Mouse (Mus musculus): ENCODE measurements at regions not wholly inside any gene's neighbourhood (a gene's known extent, or its start where the extent isn't known, plus 50 kb on each side); places are given as distances from the start of the nearest gene placed in this dataset.

DNA sequence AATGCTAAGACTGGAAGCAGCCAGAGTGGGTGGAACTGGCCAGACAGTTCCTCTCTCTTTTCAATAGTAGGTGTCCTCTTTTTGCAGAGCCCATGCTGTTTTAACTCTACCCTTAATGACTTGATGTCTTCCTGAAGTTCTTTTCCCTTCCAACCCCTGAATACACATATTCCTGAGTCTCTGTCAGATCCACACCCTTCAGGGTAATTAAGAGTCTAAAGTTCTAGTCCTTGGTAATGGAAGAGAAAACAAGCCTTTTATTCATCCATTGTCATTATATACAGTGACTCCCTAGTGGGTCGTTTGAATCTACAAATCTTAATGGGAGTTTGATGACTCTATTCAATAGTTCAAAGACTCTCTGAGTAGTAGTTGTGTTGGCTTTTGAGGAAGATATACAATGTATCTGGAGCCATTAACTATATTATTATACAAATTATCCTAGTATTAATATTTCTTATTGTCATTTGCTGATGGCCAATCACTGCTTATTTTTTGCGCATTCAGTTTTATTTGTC, 345.9 kb upstream of the 4930412O13Rik start:
- no peak overlapping the region for H3ac ChIP-seq (ENCODE audit: control insufficient read depth, insufficient read length, low read depth)
- no peak for TF ChIP-seq MYOG (IDR thresholded peaks at IDR 0.05; ENCODE audit: control insufficient read depth, extremely low read depth, insufficient read length)
- TF ChIP-seq USF1 (IDR thresholded peaks at IDR 0.05; ENCODE audit: low read depth) = no peak
- no peak for TF ChIP-seq MAX (IDR thresholded peaks at IDR 0.05)
- no peak for TF ChIP-seq MYOD1 (IDR thresholded peaks at IDR 0.05; ENCODE audit: control insufficient read depth, insufficient read length, low read depth)
- no peak for TF ChIP-seq FOSL1 (IDR thresholded peaks at IDR 0.05; ENCODE audit: insufficient read depth, low read length, poor library complexity, severe bottlenecking)
- no peak for TF ChIP-seq CEBPB (IDR thresholded peaks at IDR 0.05; ENCODE audit: low read depth)
- TF ChIP-seq CTCF (IDR thresholded peaks at IDR 0.05; ENCODE audit: control insufficient read depth, insufficient read depth, insufficient read length) = no peak
- H3K4me3 ChIP-seq (ENCODE audit: insufficient read depth, poor library complexity, severe bottlenecking) = no peak overlapping the region
- no peaks in the 10 kb centered on the region for H3K36me3 ChIP-seq (ENCODE audit: control insufficient read depth, insufficient read depth)
- no peaks in the 10 kb centered on the region for H3K79me2 ChIP-seq (ENCODE audit: control insufficient read depth, insufficient read depth)
- H3K79me3 ChIP-seq (ENCODE audit: low read depth) = no peaks in the 10 kb centered on the region
- H3K27me3 ChIP-seq (ENCODE audit: control insufficient read depth, insufficient read depth, insufficient read length) = no peaks in the 10 kb centered on the region

DNA sequence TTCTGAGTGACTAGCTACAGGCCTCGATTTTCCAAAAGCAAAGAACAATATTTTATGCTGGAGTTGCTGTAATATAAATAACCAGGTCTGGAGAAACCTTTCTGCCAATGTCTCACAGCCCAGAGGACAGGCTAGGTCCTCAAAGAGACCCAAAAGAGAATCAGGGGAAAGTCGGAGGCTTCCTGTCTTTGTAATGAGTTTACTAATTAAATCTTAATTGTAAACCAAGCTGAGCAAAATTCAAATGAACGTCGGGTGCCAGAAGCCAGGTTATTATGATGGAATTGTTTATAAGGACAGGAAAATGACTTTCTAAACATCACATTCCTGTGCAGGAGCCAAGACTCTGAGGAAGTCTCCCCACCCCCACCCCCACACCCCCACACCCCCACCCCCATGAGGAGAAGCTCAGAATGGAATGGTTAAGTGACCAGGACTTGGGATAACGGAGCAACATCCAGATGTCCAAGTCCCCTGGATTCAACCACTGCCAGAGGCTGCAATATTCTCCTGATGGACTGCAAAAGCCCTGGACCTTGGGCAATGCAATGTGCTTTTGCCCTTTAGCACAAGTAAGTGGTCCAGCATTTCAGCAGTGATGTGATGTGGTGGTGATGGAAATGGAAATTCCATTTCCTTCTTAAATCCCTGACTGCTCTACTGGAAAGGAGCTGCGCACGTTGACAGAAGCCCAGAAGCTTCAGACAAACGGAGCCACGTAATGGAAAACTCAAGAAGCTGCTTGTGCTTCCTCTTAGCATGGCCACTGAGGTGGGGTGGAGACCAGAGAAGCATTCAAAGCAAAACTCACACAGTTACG, 333.1 kb upstream of the 4930412O13Rik start:
- TF ChIP-seq MYOD1 (IDR thresholded peaks at IDR 0.05; ENCODE audit: control insufficient read depth, insufficient read length, low read depth) (no peak), USF1 (IDR thresholded peaks at IDR 0.05; ENCODE audit: low read depth) (no peak), MYOG (IDR thresholded peaks at IDR 0.05; ENCODE audit: control insufficient read depth, extremely low read depth, insufficient read length) (no peak), CEBPB (IDR thresholded peaks at IDR 0.05; ENCODE audit: low read depth) (no peak), MAX (IDR thresholded peaks at IDR 0.05) (no peak), FOSL1 (IDR thresholded peaks at IDR 0.05; ENCODE audit: insufficient read depth, low read length, poor library complexity, severe bottlenecking) (no peak), CTCF (IDR thresholded peaks at IDR 0.05; ENCODE audit: control insufficient read depth, insufficient read depth, insufficient read length) (no peak)
- H3K4me3 ChIP-seq (ENCODE audit: insufficient read depth, poor library complexity, severe bottlenecking) = no peak overlapping the region
- H3K79me3 ChIP-seq (ENCODE audit: low read depth) = no peaks in the 10 kb centered on the region
- no peaks in the 10 kb centered on the region for H3K79me2 ChIP-seq (ENCODE audit: control insufficient read depth, insufficient read depth)
- H3ac ChIP-seq (ENCODE audit: control insufficient read depth, insufficient read length, low read depth) = no peak overlapping the region
- no peaks in the 10 kb centered on the region for H3K36me3 ChIP-seq (ENCODE audit: control insufficient read depth, insufficient read depth)
- no peaks in the 10 kb centered on the region for H3K27me3 ChIP-seq (ENCODE audit: control insufficient read depth, insufficient read depth, insufficient read length)

- Histone ChIP-seq H3K27me3 (ENCODE audit: control insufficient read depth, insufficient read depth, insufficient read length) (no peaks in the 10 kb centered on the region), H3K79me2 (ENCODE audit: control insufficient read depth, insufficient read depth) (no peaks in the 10 kb centered on the region), H3K79me3 (ENCODE audit: low read depth) (no peaks in the 10 kb centered on the region), H3K36me3 (ENCODE audit: control insufficient read depth, insufficient read depth) (no peaks in the 10 kb centered on the region), H3K4me3 (ENCODE audit: insufficient read depth, poor library complexity, severe bottlenecking) (no peak overlapping the region), H3ac (ENCODE audit: control insufficient read depth, insufficient read length, low read depth) (no peak overlapping the region)
- TF ChIP-seq CTCF (IDR thresholded peaks at IDR 0.05; ENCODE audit: control insufficient read depth, insufficient read depth, insufficient read length) (no peak), CEBPB (IDR thresholded peaks at IDR 0.05; ENCODE audit: low read depth) (no peak), MYOG (IDR thresholded peaks at IDR 0.05; ENCODE audit: control insufficient read depth, extremely low read depth, insufficient read length) (no peak), MYOD1 (IDR thresholded peaks at IDR 0.05; ENCODE audit: control insufficient read depth, insufficient read length, low read depth) (no peak), FOSL1 (IDR thresholded peaks at IDR 0.05; ENCODE audit: insufficient read depth, low read length, poor library complexity, severe bottlenecking) (no peak)
These were observed 327.7 kb upstream of the 4930412O13Rik start for GRCm38 (mm10) chr2:9553313-9553712.

GRCm38 (mm10) chr2:9564487-9565043, 316.5 kb upstream of the 4930412O13Rik start:
- Histone ChIP-seq H3K27me3 (ENCODE audit: control insufficient read depth, insufficient read depth, insufficient read length) (no peaks in the 10 kb centered on the region), H3K79me3 (ENCODE audit: low read depth) (no peaks in the 10 kb centered on the region), H3K36me3 (ENCODE audit: control insufficient read depth, insufficient read depth) (no peaks in the 10 kb centered on the region), H3ac (ENCODE audit: control insufficient read depth, insufficient read length, low read depth) (no peak overlapping the region), H3K79me2 (ENCODE audit: control insufficient read depth, insufficient read depth) (no peaks in the 10 kb centered on the region), H3K4me3 (ENCODE audit: insufficient read depth, poor library complexity, severe bottlenecking) (no peak overlapping the region)
- TF ChIP-seq FOSL1 (IDR thresholded peaks at IDR 0.05; ENCODE audit: insufficient read depth, low read length, poor library complexity, severe bottlenecking) = no peak

DNA sequence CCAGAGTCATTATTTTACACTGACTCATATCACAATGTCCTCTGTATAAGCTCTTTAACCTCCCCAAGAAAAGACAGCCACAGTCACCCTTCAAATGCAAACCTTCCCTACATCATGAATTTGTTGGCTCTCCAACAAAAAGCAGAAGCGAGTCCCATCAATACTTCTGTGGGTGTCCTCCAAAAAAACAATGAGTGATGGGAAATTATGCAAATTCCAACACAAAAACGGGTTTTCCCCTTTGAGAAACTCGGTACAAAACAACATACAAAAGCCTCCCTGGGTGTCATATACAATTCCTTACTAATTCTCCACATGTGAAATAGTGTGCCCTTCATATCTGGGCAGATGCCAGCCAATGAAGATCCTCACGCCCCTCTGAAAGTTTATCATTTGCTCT, 311.8 kb upstream of the 4930412O13Rik start:
- Histone ChIP-seq H3ac (ENCODE audit: control insufficient read depth, insufficient read length, low read depth) (no peak overlapping the region), H3K36me3 (ENCODE audit: control insufficient read depth, insufficient read depth) (no peaks in the 10 kb centered on the region), H3K79me3 (ENCODE audit: low read depth) (no peaks in the 10 kb centered on the region), H3K27me3 (ENCODE audit: control insufficient read depth, insufficient read depth, insufficient read length) (no peaks in the 10 kb centered on the region), H3K79me2 (ENCODE audit: control insufficient read depth, insufficient read depth) (no peaks in the 10 kb centered on the region), H3K4me3 (ENCODE audit: insufficient read depth, poor library complexity, severe bottlenecking) (no peak overlapping the region)
- no peak for TF ChIP-seq CEBPB (IDR thresholded peaks at IDR 0.05; ENCODE audit: low read depth)
- TF ChIP-seq MAX (IDR thresholded peaks at IDR 0.05) = no peak
- TF ChIP-seq FOSL1 (IDR thresholded peaks at IDR 0.05; ENCODE audit: insufficient read depth, low read length, poor library complexity, severe bottlenecking) = no peak
- no peak for TF ChIP-seq MYOD1 (IDR thresholded peaks at IDR 0.05; ENCODE audit: control insufficient read depth, insufficient read length, low read depth)
- no peak for TF ChIP-seq MYOG (IDR thresholded peaks at IDR 0.05; ENCODE audit: control insufficient read depth, extremely low read depth, insufficient read length)
- no peak for TF ChIP-seq CTCF (IDR thresholded peaks at IDR 0.05; ENCODE audit: control insufficient read depth, insufficient read depth, insufficient read length)

Measured in C2C12 (cell line).